Mouse (Mus musculus): Measurements from ENCODE around the gene Ing3. TPM values are rescaled to one million over a fixed set of nuclear protein-coding genes. Genes with fewer than 3 reads are reported as not detected.

Gene Ing3
- polyA plus RNA-seq, 2 experiments: 25.3 to 52.2 TPM

DNA sequence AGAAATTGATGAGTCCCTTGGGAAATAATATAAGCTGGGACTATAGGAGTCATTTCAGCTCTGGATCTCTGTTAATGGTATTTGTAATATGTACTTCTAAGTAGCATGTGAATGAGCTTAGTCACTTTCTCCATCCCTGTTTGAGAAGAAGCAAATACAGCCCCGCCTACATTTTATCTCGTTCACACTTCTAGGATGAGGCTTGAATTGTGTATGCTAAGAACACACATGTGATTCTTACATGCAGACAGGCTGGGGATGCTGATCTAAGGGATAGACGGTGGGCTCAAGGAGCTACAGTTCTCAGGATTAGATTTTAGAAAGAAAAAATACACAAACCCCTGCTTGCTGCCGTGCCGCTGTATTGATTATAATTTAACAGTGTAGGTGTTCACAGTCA, 71.3 kb downstream of the Ing3 start:
- peaks cover 9% of the 10 kb centered on the region; the same call in 1 of the 2 replicates for H3K36me3 ChIP-seq (ENCODE audit: control insufficient read depth, insufficient read depth, low read length)
- no peak overlapping the region; the same call in 1 of the 2 replicates for H3K27ac ChIP-seq (replicated peaks; ENCODE audit: low read depth, low read length)
- H3K4me2 ChIP-seq (replicated peaks; ENCODE audit: low read depth, low read length, severe bottlenecking): no peak overlapping the region
- H3K9me3 ChIP-seq (ENCODE audit: control insufficient read depth, low read length): no peaks in the 10 kb centered on the region
- TF ChIP-seq POLR2A (IDR thresholded peaks at IDR 0.05; ENCODE audit: borderline replicate concordance, extremely low read depth, insufficient read depth, insufficient read length): no peak
- no peak for ATAC-seq (ENCODE audit: low FRiP score, low read depth)
- DNase-seq (ENCODE audit: low spot score): no peak
- 54% methylated on average over 5 of the region's 5 CpGs for WGBS
- no peak overlapping the region for H3K4me3 ChIP-seq (replicated peaks; ENCODE audit: low read length)
- H3K4me1 ChIP-seq (ENCODE audit: control insufficient read depth, insufficient read depth, low read length): peaks cover 25% of the 10 kb centered on the region
- H3K27me3 ChIP-seq (ENCODE audit: control insufficient read depth, insufficient read depth, low read length): no peaks in the 10 kb centered on the region
- no peak overlapping the region for H3K9ac ChIP-seq (ENCODE audit: low read depth, low read length, severe bottlenecking)

DNA sequence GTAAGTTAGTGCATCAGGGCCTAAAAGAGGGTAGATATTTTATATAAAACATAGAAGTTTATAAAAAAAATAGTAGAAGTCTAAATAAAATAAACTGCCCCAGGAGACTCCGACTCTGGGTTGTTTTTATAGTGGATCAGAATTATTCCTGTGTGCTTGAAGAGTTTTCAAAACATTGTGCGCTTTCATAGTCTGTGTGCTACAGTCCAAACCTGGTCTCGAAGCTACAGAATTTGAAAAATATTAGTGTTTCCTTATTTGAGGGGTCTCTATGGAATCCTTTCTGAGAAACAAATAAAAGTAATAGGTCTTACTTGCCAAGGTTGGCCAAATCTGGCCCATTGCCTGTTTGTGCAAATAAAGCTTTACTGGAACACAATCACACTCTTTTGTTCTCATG, 71.9 kb downstream of the Ing3 start:
- no peak for TF ChIP-seq POLR2A (IDR thresholded peaks at IDR 0.05; ENCODE audit: borderline replicate concordance, extremely low read depth, insufficient read depth, insufficient read length)
- no peaks in the 10 kb centered on the region for H3K27me3 ChIP-seq (ENCODE audit: control insufficient read depth, insufficient read depth, low read length)
- H3K4me3 ChIP-seq (replicated peaks; ENCODE audit: low read length): no peak overlapping the region
- no peaks in the 10 kb centered on the region for H3K9me3 ChIP-seq (ENCODE audit: control insufficient read depth, low read length)
- H3K4me1 ChIP-seq (ENCODE audit: control insufficient read depth, insufficient read depth, low read length): peaks cover 25% of the 10 kb centered on the region
- DNase-seq (ENCODE audit: low spot score): peak; percentile 49
- peak; percentile 53; the same call in 1 of the 2 replicates for ATAC-seq (ENCODE audit: low FRiP score, low read depth)
- peaks cover 9% of the 10 kb centered on the region; the same call in 1 of the 2 replicates for H3K36me3 ChIP-seq (ENCODE audit: control insufficient read depth, insufficient read depth, low read length)
- 48% methylated on average over 3 of the region's 3 CpGs for WGBS
- no peak overlapping the region for H3K9ac ChIP-seq (ENCODE audit: low read depth, low read length, severe bottlenecking)
- no peak overlapping the region for H3K4me2 ChIP-seq (replicated peaks; ENCODE audit: low read depth, low read length, severe bottlenecking)
- H3K27ac ChIP-seq (replicated peaks; ENCODE audit: low read depth, low read length): peak overlapping the region; percentile 52; the same call in 1 of the 2 replicates

DNA sequence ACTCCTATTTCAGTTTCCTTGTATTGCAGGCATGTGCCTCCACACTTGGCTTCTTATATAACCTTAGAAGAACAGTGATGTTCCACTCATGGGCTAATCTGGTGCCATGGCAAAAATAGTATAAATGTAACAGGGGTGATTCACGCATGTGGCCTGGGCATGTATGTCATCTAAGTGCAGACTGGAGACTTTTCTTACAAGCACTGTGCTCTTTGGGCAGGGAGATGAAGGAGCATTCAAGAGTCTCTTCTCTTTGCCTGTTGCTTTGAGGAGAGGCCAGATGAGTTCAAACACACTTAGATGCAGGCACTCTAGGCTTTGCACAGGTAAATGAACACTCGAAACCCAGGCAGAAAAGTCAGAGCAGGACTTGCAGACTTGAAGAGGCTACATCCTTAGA, 74.8 kb downstream of the Ing3 start:
- TF ChIP-seq POLR2A (IDR thresholded peaks at IDR 0.05; ENCODE audit: borderline replicate concordance, extremely low read depth, insufficient read depth, insufficient read length): no peak
- H3K4me1 ChIP-seq (ENCODE audit: control insufficient read depth, insufficient read depth, low read length): peaks cover 22% of the 10 kb centered on the region
- H3K9ac ChIP-seq (ENCODE audit: low read depth, low read length, severe bottlenecking): no peak overlapping the region
- no peaks in the 10 kb centered on the region for H3K36me3 ChIP-seq (ENCODE audit: control insufficient read depth, insufficient read depth, low read length)
- no peak overlapping the region for H3K4me2 ChIP-seq (replicated peaks; ENCODE audit: low read depth, low read length, severe bottlenecking)
- no peaks in the 10 kb centered on the region for H3K27me3 ChIP-seq (ENCODE audit: control insufficient read depth, insufficient read depth, low read length)
- H3K27ac ChIP-seq (replicated peaks; ENCODE audit: low read depth, low read length): peak overlapping the region; percentile 34; the same call in 1 of the 2 replicates
- DNase-seq (ENCODE audit: low spot score) (no peak), ATAC-seq (ENCODE audit: low FRiP score, low read depth) (no peak)
- no peak overlapping the region for H3K4me3 ChIP-seq (replicated peaks; ENCODE audit: low read length)
- H3K9me3 ChIP-seq (ENCODE audit: control insufficient read depth, low read length): no peaks in the 10 kb centered on the region
- WGBS: 81% methylated on average over 2 of the region's 2 CpGs

Other genes starting within 250 kb of the Ing3 start
- 10.2 and 10.5 TPM in 2 replicates for gene Tspan12, start 97.1 kb upstream of the Ing3 start, polyA plus RNA-seq (2012; rRNA removed)
- gene Tspan12, start 97.1 kb upstream of the Ing3 start, polyA plus RNA-seq (2014; fragmentation: Nextera tagmentation; extraction: Ambion mirVana): 34.0 and 39.6 TPM in 2 replicates
- gene Cped1, start 36.3 kb downstream of the Ing3 start, polyA plus RNA-seq (2012; rRNA removed): 29.2 and 31.0 TPM in 2 replicates
- gene Cped1, start 36.3 kb downstream of the Ing3 start, polyA plus RNA-seq (2014; fragmentation: Nextera tagmentation; extraction: Ambion mirVana): 44.3 and 55.7 TPM in 2 replicates